Mouse (Mus musculus) right cerebral cortex, adult 2 months (tissue): ENCODE measurements around the gene Tnrc18.

ENCODE experiments used
- DNase-seq, 2 experiments: peaks; one replicate each; pipeline ENCODE4 v3.0.0; 2021 to 2022; ENCODE audit warnings: low spot score in 2 of 2

Tnrc18 gene

DNA sequence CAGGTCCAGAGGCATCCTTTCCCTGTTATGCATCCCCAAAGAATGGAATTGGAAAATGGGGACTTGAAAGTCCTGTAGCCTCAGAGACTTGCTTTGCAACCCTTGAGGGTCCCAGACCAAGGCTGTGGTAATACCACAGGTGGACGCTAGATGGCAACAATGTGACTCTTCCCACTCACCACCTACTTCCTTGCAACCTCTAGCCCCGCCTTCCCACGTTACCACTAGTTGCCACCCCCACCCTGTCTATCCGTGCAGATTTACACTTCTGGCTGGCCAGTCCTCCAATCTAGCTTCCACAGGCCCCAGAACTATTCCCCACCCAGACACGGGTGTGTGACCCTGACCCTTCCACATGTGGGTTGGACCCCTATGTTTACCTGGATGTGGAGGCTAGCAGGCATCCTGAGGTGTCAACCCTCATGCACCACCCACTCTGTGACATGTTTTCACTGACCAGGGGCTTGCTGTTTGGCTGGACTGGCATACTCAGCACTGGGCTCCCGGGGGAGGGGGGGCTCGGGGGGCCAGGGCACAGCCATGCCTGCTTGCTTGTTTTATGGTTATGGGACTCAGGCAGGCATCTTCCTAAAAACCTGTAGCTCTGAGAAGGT is 93.8 kb downstream of the Tnrc18 start:
- peak; percentile 55 to 62 for DNase-seq

DNA sequence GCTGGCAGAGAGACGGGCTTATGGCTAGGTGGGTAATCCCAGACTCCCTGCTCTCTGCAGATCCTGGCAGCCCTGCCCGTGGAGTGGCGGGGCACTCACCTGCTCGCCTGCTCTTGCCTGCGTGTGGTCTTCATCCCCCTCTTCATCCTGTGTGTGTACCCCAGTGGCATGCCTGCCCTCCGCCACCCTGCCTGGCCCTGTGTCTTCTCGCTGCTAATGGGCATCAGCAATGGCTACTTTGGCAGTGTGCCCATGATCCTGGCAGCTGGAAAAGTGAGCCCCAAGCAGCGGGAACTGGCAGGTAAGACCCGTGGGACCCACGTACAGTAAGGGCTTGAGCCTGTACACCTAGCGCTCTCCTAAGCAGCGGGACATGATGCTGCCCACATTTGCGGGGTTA is 97.6 kb downstream of the Tnrc18 start:
- no peak for DNase-seq

DNA sequence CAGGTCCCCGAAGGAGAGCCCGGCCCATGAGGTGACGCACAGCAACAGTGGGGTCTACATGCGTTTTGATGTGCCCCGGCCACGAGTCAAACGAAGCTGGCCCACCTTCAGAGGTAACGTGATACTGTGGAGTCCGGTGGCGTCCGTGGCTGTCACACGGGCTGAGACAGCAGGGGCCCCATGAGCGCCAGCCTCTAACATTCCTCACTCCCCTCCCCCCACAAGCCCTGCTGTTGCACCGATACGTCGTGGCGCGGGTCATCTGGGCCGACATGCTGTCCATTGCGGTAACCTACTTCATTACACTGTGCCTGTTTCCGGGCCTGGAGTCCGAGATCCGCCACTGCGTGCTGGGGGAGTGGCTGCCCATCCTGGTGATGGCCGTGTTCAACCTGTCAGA is 99.0 kb downstream of the Tnrc18 start:
- DNase-seq: no peak

DNA sequence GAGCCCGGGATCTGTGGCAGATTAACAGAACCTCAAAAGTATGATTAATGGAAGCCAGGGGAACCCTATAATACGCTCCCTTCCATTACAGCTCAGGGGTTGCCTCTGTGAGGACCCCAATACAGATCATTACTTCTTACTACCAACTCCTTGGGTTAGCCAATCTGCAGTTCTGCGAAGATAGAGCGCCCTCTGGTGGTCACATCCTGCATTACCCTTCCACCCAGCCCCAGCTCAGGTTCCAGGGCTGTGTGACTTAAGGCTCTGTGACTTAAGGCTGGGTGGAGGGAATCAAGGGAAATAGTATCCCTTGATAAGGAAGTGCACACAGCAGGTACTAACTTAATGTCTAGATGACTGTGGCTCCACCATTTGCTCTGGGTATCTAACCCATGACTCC is 99.4 kb downstream of the Tnrc18 start:
- DNase-seq: peak; percentile 84 to 90

DNA sequence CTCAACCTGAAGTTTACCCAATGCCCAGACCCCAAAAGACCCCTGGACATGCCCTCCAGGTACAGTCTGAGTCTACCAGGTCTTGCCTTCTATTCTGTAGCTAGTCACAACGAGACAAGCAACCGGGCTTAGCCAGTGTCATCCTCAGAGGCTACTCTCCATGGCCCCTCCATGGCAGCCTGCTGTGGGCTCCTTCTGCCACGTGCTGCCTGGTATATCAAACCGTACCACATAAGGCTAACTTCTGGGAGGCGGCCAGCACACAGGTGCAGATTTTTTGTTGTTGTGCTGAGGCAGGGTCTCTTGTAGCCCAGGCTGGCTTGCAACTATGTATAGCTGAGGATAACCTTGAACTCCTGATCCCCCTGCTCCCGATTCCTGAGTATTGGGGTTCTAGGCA is 101.4 kb downstream of the Tnrc18 start:
- DNase-seq: no peak

DNA sequence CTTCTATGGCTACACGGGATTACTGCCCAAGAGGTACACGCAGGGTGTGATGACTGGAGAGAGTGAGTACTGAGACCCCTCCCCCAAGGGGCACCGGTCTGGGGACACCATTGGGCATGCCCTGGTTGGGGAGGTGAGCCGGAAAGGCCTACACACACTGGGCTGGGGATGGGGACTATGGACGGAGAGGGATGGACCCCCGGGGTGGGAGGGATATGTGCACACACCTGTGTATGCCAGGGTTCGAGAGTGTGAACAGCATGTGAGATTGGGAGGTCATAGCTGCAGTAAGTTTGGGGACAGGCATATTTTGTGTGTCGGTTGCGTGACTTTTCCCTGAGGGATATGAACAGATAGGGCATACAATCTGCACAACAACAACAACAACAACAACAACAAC is 102.4 kb downstream of the Tnrc18 start:
- no peak for DNase-seq

DNA sequence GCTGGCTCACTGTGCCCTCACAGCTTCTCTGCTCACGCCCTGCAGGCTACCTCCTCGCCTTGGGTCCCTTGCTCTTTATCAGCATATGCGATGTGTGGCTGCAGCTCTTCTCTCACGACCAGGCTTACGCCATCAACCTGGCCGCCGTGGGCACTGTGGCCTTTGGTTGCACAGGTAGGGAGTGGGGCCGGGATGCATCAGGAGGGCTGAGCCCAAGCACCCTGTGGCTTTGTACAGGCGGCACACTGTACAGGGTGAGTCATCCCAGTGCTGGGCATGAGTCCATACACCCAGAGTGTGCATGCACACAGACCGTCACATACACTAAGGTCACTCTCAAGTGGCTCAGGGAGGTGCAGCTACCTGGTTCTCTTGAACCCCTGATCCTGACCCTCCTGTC is 103.5 kb downstream of the Tnrc18 start:
- no peak for DNase-seq

- no peak for DNase-seq
Measured at GRCm38 (mm10) chr5:142712373-142712772, 105.1 kb downstream of the Tnrc18 start.

GRCm38 (mm10) chr5:142709436-142709835 is 108.0 kb downstream of the Tnrc18 start:
- DNase-seq: no peak

DNA sequence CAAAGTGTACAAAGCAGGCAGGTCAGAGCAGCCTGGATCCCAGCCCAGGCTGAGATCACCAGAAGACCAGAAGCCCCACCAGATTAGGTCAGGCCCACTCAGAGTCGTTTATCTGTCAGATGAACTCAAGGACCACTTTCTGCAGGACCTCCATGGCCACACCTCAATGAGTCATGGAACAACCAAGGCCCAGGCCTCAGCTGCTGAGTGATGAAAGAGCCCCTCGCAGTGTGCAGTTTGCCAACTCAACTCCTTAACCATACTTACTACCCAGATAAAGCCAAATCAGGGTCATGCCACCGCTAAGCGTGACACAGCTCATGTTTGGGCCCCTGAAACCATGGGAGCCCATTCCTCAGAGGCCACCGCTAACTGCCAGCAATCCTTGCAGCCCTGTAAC is 109.8 kb downstream of the Tnrc18 start:
- no peak for DNase-seq

DNA sequence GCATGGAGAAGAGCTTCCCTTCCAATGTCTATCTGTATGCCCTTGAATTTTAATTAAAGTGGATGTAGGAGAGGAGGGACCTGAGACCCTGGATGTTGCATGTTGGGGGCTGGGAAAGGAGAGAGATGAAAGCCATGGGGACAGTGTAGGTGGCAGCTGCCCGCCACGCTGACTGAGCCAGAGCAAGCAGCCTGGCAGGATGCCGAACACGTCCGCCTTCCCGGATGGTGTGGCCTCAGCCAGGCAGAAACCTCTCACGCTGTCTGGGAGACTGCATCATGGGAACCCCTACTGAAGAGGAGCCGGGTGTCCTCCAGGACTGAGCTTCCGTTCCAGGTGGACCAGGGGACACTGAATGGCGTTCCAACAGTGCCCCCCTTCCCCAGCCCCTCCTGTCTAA is 113.9 kb downstream of the Tnrc18 start:
- peak; percentile 69 to 71 for DNase-seq

DNA sequence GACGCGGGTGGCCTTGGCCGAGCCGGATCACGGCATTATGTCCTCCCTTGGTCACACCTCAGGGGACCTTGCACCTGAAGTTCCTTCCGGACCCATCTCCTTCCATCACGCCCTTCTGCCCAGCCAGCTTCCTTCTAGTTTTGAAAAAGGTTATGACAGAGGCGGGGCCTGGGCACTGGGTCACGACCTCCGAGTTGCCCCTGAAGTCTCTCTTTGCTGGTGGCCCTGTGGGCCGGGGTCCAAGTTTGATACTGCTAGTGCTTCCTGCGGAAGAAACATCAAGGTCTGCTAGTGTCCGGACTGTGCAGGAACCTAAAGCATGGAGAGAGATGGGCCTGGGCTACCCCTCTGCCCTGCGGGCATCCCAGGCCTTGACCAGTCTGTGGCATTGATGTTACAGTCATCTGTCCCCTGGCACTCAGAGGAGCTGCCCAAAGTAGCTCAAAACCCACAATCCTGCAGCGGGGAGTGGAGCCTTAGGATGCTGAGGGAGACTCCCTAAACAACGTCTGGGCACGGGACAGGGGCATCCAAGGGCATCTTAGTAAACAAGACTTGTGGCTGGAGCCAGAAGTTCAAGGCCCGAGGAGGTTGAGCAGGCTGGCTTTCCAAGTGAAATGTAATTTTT is 114.8 kb downstream of the Tnrc18 start:
- no peak for DNase-seq

- DNase-seq: no peak
Measured at GRCm38 (mm10) chr5:142701651-142702510, 115.6 kb downstream of the Tnrc18 start.

DNA sequence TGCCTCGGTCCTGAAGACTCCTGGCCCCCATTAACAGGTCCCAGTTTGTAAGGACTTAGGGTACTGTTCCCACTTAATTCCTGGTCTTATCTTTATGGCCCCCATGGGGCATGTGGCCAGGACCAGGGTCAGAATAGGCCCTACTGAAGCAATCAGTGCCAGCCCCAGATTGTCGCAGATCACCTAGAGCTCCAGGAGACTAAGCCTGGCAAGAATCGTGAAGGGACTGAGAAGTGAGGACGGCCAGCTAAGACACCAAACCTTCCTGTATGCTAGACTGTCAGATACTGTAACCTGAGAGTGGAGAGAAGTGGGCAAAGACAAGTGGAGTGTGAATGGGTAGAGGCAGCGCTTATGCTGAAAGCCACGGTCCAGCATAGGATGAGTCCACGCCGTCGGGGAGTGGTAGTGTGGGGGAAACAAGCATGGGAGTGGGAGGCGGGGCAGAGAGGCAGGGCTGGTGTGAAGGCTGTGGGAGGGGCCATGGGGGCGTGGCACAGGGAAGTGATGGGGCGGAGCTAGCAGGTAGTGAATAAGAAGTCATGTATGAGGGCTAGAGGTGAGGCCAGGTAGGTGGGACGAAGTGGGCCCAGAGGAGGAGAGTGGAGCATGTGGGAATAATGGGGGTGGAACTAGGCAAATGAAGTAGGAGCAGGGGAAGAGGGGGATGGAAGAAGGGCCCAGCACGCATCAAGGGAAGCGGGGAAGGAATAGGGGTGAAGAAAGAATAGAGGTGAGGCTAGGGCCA is 116.4 kb downstream of the Tnrc18 start:
- DNase-seq: no peak

- DNase-seq: no peak
Measured at GRCm38 (mm10) chr5:142697742-142698141, 119.7 kb downstream of the Tnrc18 start.

- DNase-seq: peak; percentile 68 to 83
Measured at GRCm38 (mm10) chr5:142696865-142697264, 120.6 kb downstream of the Tnrc18 start.

DNA sequence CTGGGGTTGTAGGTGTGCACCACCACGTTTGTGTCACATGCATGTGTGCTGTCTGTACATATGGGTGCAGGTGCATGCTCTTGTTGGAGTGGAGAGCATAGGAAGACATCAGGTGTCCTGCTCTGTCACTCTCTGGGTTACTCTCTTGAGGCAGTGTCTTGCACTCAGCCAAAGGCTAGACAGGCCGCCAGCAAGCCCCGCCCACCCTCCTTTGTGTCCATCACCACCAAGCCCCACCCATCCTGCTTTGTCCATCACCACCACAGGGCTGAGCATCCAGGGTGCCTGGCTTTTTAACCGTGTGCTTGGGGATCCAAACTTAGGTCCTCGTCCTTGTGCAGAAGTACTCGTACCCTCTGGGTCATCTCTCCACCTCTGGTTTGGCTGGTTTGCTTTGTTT is 121.2 kb downstream of the Tnrc18 start:
- no peak for DNase-seq

DNA sequence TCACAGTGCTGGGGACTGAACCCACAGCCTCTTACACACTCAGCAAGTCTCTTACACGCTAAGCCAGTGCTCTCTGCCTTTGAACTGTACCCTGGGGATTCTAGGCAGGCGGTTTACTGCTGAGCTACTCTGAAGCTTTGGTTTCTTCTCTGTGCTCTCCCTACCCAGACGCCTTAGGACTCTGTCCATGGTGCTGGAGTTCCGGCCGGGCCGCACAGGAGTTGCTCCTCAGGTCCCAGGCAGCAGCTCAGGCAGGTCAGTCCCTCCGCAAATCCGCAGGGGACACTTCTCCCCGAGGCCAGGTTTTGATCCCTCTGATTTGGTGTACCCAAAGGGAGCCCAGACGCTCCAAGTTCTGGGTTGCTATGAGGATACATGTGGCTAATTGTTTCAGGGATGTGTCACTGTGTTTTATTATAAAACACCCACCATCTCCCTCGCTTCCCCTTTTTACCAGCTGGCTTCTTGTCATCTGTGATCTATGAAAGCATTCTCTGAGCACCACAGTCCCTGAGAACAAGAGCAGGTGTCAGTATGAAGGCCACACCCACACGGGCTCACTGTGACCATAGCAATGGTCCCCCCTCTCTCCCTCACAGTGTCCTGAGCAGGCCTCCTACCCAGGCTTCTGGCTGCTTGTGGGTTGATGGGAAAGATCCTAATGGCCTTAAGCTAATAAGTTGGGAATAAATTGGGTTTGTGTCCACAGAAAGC is 122.7 kb downstream of the Tnrc18 start:
- peak in 1 of 2 experiments; percentile 42 for DNase-seq

GRCm38 (mm10) chr5:142693738-142694430 is 123.6 kb downstream of the Tnrc18 start:
- DNase-seq: no peak

DNA sequence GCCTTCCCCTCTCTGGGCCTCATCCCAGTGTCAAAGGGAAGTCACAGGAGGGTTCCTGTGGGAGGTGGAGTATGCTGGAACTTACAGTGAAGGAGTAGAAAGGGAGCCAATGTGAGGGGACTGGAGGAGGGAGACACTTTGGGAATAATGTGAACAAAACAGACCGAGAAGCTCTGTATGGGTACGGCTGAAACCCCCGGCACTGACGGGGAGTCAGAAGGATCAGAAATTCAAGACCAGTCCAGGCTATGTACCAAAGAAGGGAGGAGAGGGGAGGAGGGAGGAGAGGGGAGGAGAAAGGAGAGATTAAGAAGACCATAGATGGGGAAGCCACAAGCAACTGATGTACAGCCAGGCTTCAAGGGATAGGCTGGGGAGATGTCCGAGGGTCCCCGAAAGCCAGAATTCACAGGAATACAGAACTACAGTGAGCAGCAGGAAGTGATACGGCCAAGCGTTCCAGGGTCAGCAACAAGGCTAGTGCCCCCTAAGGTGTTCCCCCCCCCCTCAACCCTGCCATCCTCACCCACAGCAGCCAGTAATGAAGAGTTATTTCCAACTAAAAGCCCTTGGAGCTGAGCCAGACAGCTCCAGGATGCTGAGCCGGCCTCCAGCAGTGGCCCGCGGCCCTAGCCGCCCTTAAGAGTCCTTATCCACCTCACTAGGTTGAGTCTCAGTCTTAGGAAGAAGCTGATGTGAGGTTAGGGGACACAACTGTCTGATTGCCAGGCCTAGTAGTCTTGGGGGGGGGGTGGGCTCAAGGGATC is 124.3 kb downstream of the Tnrc18 start:
- DNase-seq: no peak
